Mouse (Mus musculus) midbrain, embryonic 11.5 days (tissue): ENCODE measurements around the gene Pigr. TPM values are rescaled to one million over a fixed set of nuclear protein-coding genes. Genes with fewer than 3 reads are reported as not detected.
A peak's percentile ranks its signal among the peaks of the same experiment; 100 is the strongest.

Experiments
- ATAC-seq: fragments of 200-750 bp; cut with Nextera tagmentation; 2 replicates; pipeline ENCODE4 v1.8.0; 2017; ENCODE audit warnings: moderate TSS enrichment, moderate library complexity; ENCODE audit not compliant: low FRiP score
- DNase-seq: peaks from one replicate; pipeline ENCODE4 v3.0.0; 2015; ENCODE audit warnings: low spot score; ENCODE audit errors: missing footprints
- H3K27ac ChIP-seq: fragments of 300-500 bp; sonication (generic); 2 replicates; pipeline ENCODE4 v1.5.1; 2014; ENCODE audit warnings: low read depth, low read length
- H3K27me3 ChIP-seq: fragments of 300-500 bp; sonication (generic); 2 replicates; pipeline ENCODE4 v1.6.1; 2014; ENCODE audit warnings: mild to moderate bottlenecking, low read length, moderate library complexity, mixed read lengths; ENCODE audit not compliant: control insufficient read depth, insufficient read depth
- H3K36me3 ChIP-seq: fragments of 300-500 bp; sonication (generic); 2 replicates; pipeline ENCODE4 v1.6.1; 2014; ENCODE audit warnings: mild to moderate bottlenecking, low read length, moderate library complexity, mixed read lengths; ENCODE audit not compliant: control insufficient read depth, insufficient read depth
- H3K4me1 ChIP-seq: fragments of 300-500 bp; sonication (generic); 2 replicates; pipeline ENCODE4 v1.6.1; 2014; ENCODE audit warnings: low read length; ENCODE audit not compliant: control insufficient read depth, insufficient read depth
- H3K4me2 ChIP-seq: fragments of 300-500 bp; sonication (generic); 2 replicates; pipeline ENCODE4 v1.6.1; 2014; ENCODE audit warnings: mild to moderate bottlenecking, moderate library complexity
- H3K4me3 ChIP-seq: fragments of 300-500 bp; sonication (generic); 2 replicates; pipeline ENCODE4 v1.5.1; 2014; ENCODE audit warnings: low read depth, low read length
- H3K9ac ChIP-seq: fragments of 300-500 bp; sonication (generic); 2 replicates; pipeline ENCODE4 v1.6.1; 2014; ENCODE audit warnings: low read length
- H3K9me3 ChIP-seq: fragments of 300-500 bp; sonication (generic); 2 replicates; pipeline ENCODE4 v1.6.1; 2016; ENCODE audit warnings: low read length; ENCODE audit not compliant: control insufficient read depth
- WGBS: fragments of 180-500 bp; shearing (Covaris S2); extraction: QIAGEN DNeasy Blood & Tissue Kit; methylation state at CpG from one replicate; pipeline ENCODE4 v1.1.7; 2014; 5-methylcytosine and 5-hydroxymethylcytosine counted together
- polyA plus RNA-seq: library from polyadenylated mRNA; unstranded; fragments of >200 nt; fragmentation: Nextera tagmentation; extraction: Ambion mirVana; gene quantifications from 2 replicates; pipeline ENCODE4 v1.2.1, GENCODE M21; 2014

Gene Pigr
- polyA plus RNA-seq, 1 experiment from 2014 or later = not detected

DNA sequence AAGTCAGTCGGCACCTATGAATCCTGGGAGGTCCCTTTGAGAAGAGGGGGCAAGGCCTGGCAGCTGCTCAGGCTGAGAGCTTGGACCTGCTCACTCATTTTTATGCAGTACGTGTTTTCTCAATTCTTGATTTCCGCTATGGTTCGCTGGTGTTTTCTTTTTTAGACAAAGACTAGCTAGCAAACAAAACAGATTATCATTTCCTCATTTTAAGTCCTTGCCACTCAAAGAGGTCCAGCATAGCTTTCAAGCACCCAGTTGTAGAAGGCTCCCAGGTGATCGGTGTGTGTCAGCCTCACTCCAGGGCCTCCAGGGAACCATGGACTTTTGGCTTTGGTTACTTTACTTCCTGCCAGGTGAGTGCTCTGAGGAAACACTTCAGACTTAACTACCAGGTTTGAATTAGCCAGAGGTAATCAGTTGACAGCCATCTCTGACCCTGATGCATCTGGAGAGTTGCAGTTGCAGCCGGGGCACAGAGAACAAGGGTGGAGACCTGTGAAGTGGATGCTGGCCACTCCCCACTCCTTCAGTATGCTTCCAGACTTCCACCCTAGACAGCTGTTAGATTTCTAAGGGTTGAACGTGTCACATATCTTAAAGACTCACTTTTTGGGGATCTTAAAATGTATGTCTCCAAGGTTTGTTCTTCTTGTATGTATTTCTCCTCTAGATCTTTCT lies 39.2 kb downstream of the Pigr start, which contains the start of gene Fcmr:
Gene Fcmr, plus strand, starts transcription at position 129 of the 681 bp plus-strand sequence.
- Histone ChIP-seq H3K4me2 (no peak within 1 kb of the TSS), H3K9me3 (no peaks in the 10 kb centered on the region), H3K27ac (no peak within 1 kb of the TSS), H3K4me3 (no peak within 1 kb of the TSS), H3K27me3 (no peaks in the 10 kb centered on the region), H3K9ac (no peak within 1 kb of the TSS), H3K36me3 (no peaks in the 10 kb centered on the region), H3K4me1 (no peaks in the 10 kb centered on the region)
- 81% methylated on average over 7 of the region's 7 CpGs for WGBS
- no peak for DNase-seq
- ATAC-seq = no peak

DNA sequence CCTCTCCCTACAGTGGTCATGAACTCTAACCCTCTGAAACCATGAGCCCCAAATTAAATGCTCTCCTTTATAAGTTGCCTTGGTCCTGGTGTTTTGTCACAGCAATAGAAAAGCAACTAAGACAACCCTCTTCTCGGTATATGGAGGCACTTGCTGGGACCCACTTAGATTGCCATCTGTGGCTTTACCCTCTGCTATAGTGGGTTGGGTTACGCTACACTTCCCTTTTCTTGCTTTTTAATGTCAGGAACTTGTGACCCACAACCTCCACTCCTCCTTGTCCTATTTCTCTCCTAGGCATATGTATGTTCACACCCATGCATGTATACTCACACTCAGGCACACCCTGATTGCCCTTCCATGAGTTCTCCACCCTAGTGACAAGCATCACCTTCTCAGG lies 46.4 kb downstream of the Pigr start:
- no peak for ATAC-seq
- Histone ChIP-seq H3K9me3 (no peaks in the 10 kb centered on the region), H3K27me3 (peaks cover 5% of the 10 kb centered on the region), H3K36me3 (no peaks in the 10 kb centered on the region), H3K27ac (no peak overlapping the region), H3K4me3 (no peak overlapping the region), H3K4me1 (no peaks in the 10 kb centered on the region; the same call in 1 of the 2 replicates), H3K4me2 (no peak overlapping the region), H3K9ac (no peak overlapping the region)
- 98% methylated on average over 2 of the region's 2 CpGs for WGBS
- no peak for DNase-seq

- Histone ChIP-seq H3K27me3 (peaks cover 11% of the 10 kb centered on the region), H3K27ac (no peak overlapping the region), H3K4me3 (no peak overlapping the region), H3K9me3 (no peaks in the 10 kb centered on the region), H3K36me3 (no peaks in the 10 kb centered on the region), H3K9ac (no peak overlapping the region), H3K4me2 (no peak overlapping the region), H3K4me1 (peaks cover 5% of the 10 kb centered on the region)
- WGBS = 49% methylated on average over 3 of the region's 3 CpGs
- peak; percentile 89 for DNase-seq
- ATAC-seq = peak; percentile 43; the same call in 1 of the 2 replicates
Observed at GRCm38 (mm10) chr1:130875139-130875538, 48.7 kb downstream of the Pigr start.

GRCm38 (mm10) chr1:130875910-130876309 lies 49.4 kb downstream of the Pigr start:
- Histone ChIP-seq H3K9me3 (no peaks in the 10 kb centered on the region), H3K4me1 (peaks cover 5% of the 10 kb centered on the region), H3K4me3 (no peak overlapping the region), H3K27me3 (peaks cover 11% of the 10 kb centered on the region), H3K27ac (no peak overlapping the region), H3K4me2 (no peak overlapping the region), H3K36me3 (no peaks in the 10 kb centered on the region), H3K9ac (no peak overlapping the region)
- DNase-seq (no peak), ATAC-seq (no peak)
- WGBS = 81% methylated on average over 3 of the region's 3 CpGs

DNA sequence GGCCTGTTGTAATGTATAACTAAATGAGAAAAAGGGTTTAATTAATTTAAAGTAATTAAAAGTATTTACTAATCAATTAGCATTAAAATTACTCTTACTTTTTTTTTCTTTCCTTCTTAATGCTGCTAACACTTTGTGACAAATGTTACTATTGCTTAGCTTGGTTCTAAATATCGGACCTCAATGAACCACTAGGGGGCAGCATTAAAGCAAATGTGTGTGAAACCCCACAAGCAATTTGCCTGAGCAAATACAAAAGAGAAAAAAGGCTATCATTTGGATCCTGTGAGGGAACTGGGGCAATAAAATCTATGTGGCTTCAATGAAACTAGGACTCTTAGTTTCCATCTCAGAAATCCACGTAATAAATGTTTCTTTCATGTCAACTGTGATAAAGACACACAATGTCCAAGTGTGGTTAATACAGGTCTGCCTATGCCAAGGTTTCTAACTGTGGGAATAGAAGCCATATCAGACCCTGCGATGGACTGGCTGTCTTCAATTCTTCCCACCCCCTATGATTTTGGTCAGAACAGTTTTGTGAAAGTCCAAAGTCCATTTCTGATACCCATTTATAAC lies 50.5 kb downstream of the Pigr start:
- no peak overlapping the region for H3K27ac ChIP-seq
- H3K9ac ChIP-seq = no peak overlapping the region
- H3K4me3 ChIP-seq = no peak overlapping the region
- no peak overlapping the region for H3K4me2 ChIP-seq
- peaks cover 11% of the 10 kb centered on the region for H3K27me3 ChIP-seq
- no peak for ATAC-seq
- peaks cover 5% of the 10 kb centered on the region for H3K4me1 ChIP-seq
- 21% methylated on average over 3 of the region's 3 CpGs for WGBS
- DNase-seq = peak; percentile 92
- H3K36me3 ChIP-seq = no peaks in the 10 kb centered on the region
- no peaks in the 10 kb centered on the region for H3K9me3 ChIP-seq

- peak overlapping the region; percentile 85 for H3K4me2 ChIP-seq
- no peaks in the 10 kb centered on the region for H3K9me3 ChIP-seq
- H3K4me1 ChIP-seq = peaks cover 5% of the 10 kb centered on the region
- H3K36me3 ChIP-seq = no peaks in the 10 kb centered on the region
- peak overlapping the region; percentile 44 for H3K4me3 ChIP-seq
- DNase-seq (peak; percentile 91), ATAC-seq (peak; percentile 77)
- peak overlapping the region; percentile 54 for H3K9ac ChIP-seq
- H3K27me3 ChIP-seq = peaks cover 11% of the 10 kb centered on the region
- no peak overlapping the region for H3K27ac ChIP-seq
- WGBS = 4% methylated on average over 43 of the region's 43 CpGs
Observed at GRCm38 (mm10) chr1:130877889-130878614, 51.6 kb downstream of the Pigr start.

DNA sequence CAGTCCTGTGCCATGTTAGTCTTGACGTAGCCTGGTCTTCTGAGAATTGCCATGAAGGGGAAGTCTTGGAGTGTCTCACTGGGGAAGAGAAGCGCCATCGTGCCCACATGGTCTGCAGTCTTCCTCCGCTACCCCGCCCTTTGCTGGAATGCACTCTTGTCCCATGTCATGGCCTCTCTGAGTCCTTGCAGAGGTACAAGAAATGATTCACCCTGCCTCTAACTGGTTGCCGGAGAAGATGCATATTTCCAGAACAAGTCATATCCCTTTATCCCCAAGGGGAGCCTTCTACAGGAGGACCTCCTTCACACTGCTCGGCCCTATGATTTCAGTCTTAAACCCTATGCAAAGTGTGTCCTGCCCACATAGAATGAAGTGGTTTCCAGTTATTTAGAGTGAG lies 53.4 kb downstream of the Pigr start:
- Histone ChIP-seq H3K9ac (no peak overlapping the region), H3K4me2 (no peak overlapping the region), H3K4me3 (no peak overlapping the region), H3K27me3 (peaks cover 11% of the 10 kb centered on the region), H3K27ac (no peak overlapping the region), H3K4me1 (peaks cover 5% of the 10 kb centered on the region), H3K9me3 (no peaks in the 10 kb centered on the region), H3K36me3 (no peaks in the 10 kb centered on the region)
- ATAC-seq (no peak), DNase-seq (no peak)
- 95% methylated on average over 7 of the region's 7 CpGs for WGBS

DNA sequence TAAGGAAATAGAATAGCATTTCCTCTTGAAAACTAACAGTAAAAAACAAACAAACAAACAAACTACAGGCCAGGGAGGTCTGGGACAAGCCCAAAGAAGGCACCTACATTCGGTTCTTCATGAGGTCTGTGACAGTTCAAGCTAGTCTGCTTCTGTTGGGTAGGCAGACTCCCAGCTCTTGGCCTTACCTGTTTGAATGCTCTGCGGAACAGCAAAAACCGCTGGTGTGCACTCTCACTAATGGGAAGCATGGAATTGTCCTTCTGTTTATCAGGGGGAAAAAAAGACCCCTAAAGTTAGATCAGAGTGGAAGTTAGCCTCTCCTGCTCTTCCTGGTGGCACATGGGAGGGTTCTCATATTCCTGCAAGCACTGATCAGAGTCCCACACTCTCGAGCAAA lies 56.7 kb downstream of the Pigr start:
- Histone ChIP-seq H3K9ac (no peak overlapping the region), H3K4me3 (no peak overlapping the region), H3K27me3 (peaks cover 4% of the 10 kb centered on the region), H3K36me3 (no peaks in the 10 kb centered on the region), H3K4me1 (peaks cover 3% of the 10 kb centered on the region), H3K4me2 (no peak overlapping the region), H3K27ac (no peak overlapping the region), H3K9me3 (no peaks in the 10 kb centered on the region)
- WGBS = 83% methylated on average over 4 of the region's 4 CpGs
- no peak for ATAC-seq
- peak; percentile 54 for DNase-seq

GRCm38 (mm10) chr1:130887354-130887753 lies 60.9 kb downstream of the Pigr start, which contains the start of gene Il24:
Il24 (minus strand) TSS chr1:130887454.
- no peak within 1 kb of the TSS for H3K4me2 ChIP-seq
- H3K9ac ChIP-seq = no peak within 1 kb of the TSS
- H3K27me3 ChIP-seq = no peaks in the 10 kb centered on the region
- no peaks in the 10 kb centered on the region for H3K36me3 ChIP-seq
- H3K27ac ChIP-seq = no peak within 1 kb of the TSS
- ATAC-seq (no peak), DNase-seq (no peak)
- H3K4me1 ChIP-seq = no peaks in the 10 kb centered on the region
- no peak within 1 kb of the TSS for H3K4me3 ChIP-seq
- H3K9me3 ChIP-seq = no peaks in the 10 kb centered on the region
